Mouse (Mus musculus) erythroblast, embryonic 14.5 days (primary cell): ENCODE data around the gene Hspb8. TPM values are rescaled to one million over a fixed set of nuclear protein-coding genes. Genes with fewer than 3 reads are reported as not detected.
"Not testable (repeated sequence)": the region's sequence is repeated elsewhere in the genome, so short reads cannot be mapped to it uniquely, and the experiment has no call there.

Experiments used
- H3K27me3 ChIP-seq: 2 replicates; pipeline ENCODE4 v1.6.1; 2012; ENCODE audit warnings: inconsistent platforms; ENCODE audit not compliant: control insufficient read depth
- H3K36me3 ChIP-seq: 2 replicates; pipeline ENCODE4 v1.6.1; 2012; ENCODE audit warnings: mild to moderate bottlenecking, inconsistent platforms; ENCODE audit not compliant: control insufficient read depth
- H3K4me1 ChIP-seq: 2 replicates; pipeline ENCODE4 v1.6.1; 2012; ENCODE audit warnings: inconsistent platforms; ENCODE audit not compliant: control insufficient read depth
- H3K4me3 ChIP-seq: replicated peaks from 2 replicates; pipeline ENCODE3; 2012; ENCODE audit warnings: moderate library complexity, mild to moderate bottlenecking, inconsistent platforms
- H3K9me3 ChIP-seq: 2 replicates; pipeline ENCODE4 v1.6.1; 2012; ENCODE audit warnings: low read length, inconsistent platforms, mixed read lengths; ENCODE audit not compliant: control insufficient read depth
- GATA1 ChIP-seq: IDR thresholded peaks from 2 replicates; pipeline ENCODE4 v1.6.1; 2012; ENCODE audit warnings: low read length, inconsistent platforms, mixed read lengths
- TAL1 ChIP-seq: IDR thresholded peaks from 3 replicates; pipeline ENCODE4 v1.6.1; 2012; ENCODE audit warnings: low read length, inconsistent platforms, mixed read lengths
- polyA plus RNA-seq: library from polyadenylated mRNA; stranded (reverse); fragments of >175 nt; gene quantifications from 2 replicates; pipeline ENCODE4 v1.2.3, GENCODE M21; 2012

Gene Hspb8
- polyA plus RNA-seq, 1 experiment, result not detected

GRCm38 (mm10) chr5:116404063-116404462 is 18.6 kb downstream of the Hspb8 start:
- Histone ChIP-seq H3K4me1 (no peaks in the 10 kb centered on the region), H3K36me3 (no peaks in the 10 kb centered on the region), H3K4me3 (no peak overlapping the region), H3K9me3 (peaks cover 18% of the 10 kb centered on the region), H3K27me3 (no peaks in the 10 kb centered on the region)
- TF ChIP-seq GATA1 (no peak), TAL1 (no peak)

- Histone ChIP-seq H3K9me3 (peaks cover 16% of the 10 kb centered on the region), H3K36me3 (no peaks in the 10 kb centered on the region), H3K4me3 (no peak overlapping the region), H3K4me1 (no peaks in the 10 kb centered on the region), H3K27me3 (no peaks in the 10 kb centered on the region)
- TF ChIP-seq TAL1 (no peak), GATA1 (no peak)
These were observed 21.9 kb downstream of the Hspb8 start for GRCm38 (mm10) chr5:116400801-116401200.

- no peaks in the 10 kb centered on the region for H3K36me3 ChIP-seq
- no peaks in the 10 kb centered on the region for H3K27me3 ChIP-seq
- H3K4me1 ChIP-seq, result no peaks in the 10 kb centered on the region
- H3K4me3 ChIP-seq, result no peak overlapping the region
- no peak for TF ChIP-seq GATA1
- no peak for TF ChIP-seq TAL1
- H3K9me3 ChIP-seq, result peaks cover 16% of the 10 kb centered on the region
These were observed 22.5 kb downstream of the Hspb8 start for GRCm38 (mm10) chr5:116400042-116400730.

- Histone ChIP-seq H3K4me1 (no peaks in the 10 kb centered on the region), H3K4me3 (no peak overlapping the region), H3K9me3 (peaks cover 4% of the 10 kb centered on the region; the same call in 1 of the 2 replicates), H3K36me3 (no peaks in the 10 kb centered on the region), H3K27me3 (no peaks in the 10 kb centered on the region)
- TF ChIP-seq TAL1, result no peak
- no peak for TF ChIP-seq GATA1
These were observed 26.6 kb downstream of the Hspb8 start for GRCm38 (mm10) chr5:116396104-116396503.

- no peaks in the 10 kb centered on the region for H3K27me3 ChIP-seq
- no peaks in the 10 kb centered on the region for H3K4me1 ChIP-seq
- H3K36me3 ChIP-seq, result no peaks in the 10 kb centered on the region
- no peaks in the 10 kb centered on the region for H3K9me3 ChIP-seq
- TF ChIP-seq GATA1 (no peak), TAL1 (no peak)
- H3K4me3 ChIP-seq, result no peak overlapping the region
These were observed 30.1 kb downstream of the Hspb8 start for GRCm38 (mm10) chr5:116392603-116393002.

DNA sequence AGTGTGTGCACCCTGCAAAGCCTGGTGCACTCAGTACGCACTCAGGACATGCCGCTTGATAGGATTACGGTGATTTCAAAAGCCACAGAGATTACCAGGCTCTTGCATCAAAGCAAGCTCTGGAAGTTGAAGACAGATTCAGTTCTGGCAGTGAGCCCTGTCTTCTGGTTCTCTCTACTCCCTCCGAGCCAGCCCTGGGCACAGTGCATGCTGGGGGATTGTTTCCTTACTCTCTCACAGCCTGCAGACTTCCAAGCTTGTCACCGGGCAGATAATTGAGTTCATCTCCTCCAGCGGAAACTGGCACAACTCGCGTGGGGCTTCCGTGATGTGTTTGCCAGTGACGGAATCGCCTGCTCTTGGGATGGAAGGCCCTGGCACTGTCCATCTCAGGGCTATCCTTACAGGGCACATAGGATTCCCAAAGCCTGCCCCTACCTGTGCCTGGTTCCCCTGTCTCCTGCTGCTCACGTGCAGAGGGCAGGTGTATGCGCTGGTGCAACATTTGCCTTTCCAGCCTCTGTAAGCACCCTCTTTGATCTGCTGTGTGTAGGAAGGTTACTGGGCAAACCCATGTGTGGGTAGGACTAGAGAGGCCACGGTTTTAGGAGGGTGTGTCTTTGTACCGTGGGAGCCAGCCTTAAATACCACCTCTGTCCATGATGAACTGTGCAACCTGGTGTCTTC is 32.7 kb downstream of the Hspb8 start:
- no peaks in the 10 kb centered on the region for H3K27me3 ChIP-seq
- no peaks in the 10 kb centered on the region for H3K4me1 ChIP-seq
- H3K9me3 ChIP-seq, result no peaks in the 10 kb centered on the region
- no peaks in the 10 kb centered on the region for H3K36me3 ChIP-seq
- H3K4me3 ChIP-seq, result no peak overlapping the region
- TF ChIP-seq TAL1 (no peak), GATA1 (no peak)

DNA sequence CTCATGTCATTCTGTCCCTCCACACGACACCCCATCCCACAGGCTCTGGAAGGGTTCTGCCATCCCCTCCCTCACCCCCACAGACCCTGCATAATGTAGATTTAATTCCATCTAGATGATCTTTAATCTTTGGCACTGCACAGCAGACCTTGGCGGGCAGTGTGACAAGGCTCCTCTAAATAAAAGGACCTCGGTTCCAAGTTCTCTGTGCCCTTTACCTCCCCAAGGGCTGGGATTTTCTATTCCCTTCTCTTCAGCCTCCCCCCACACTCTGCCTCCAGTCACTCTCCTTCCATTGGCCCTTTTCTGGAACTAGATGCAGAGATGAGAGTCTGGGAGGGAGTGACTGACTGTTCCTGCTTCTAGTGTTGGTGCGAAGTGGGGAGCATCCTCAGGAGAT is 33.3 kb downstream of the Hspb8 start:
- no peaks in the 10 kb centered on the region for H3K4me1 ChIP-seq
- no peaks in the 10 kb centered on the region for H3K27me3 ChIP-seq
- TF ChIP-seq GATA1 (no peak), TAL1 (no peak)
- H3K9me3 ChIP-seq, result no peaks in the 10 kb centered on the region
- no peak overlapping the region for H3K4me3 ChIP-seq
- H3K36me3 ChIP-seq, result no peaks in the 10 kb centered on the region

GRCm38 (mm10) chr5:116387302-116387935 is 35.2 kb downstream of the Hspb8 start:
- H3K9me3 ChIP-seq, result no peaks in the 10 kb centered on the region
- no peaks in the 10 kb centered on the region for H3K4me1 ChIP-seq
- TF ChIP-seq GATA1 (no peak), TAL1 (no peak)
- H3K27me3 ChIP-seq, result no peaks in the 10 kb centered on the region
- no peaks in the 10 kb centered on the region for H3K36me3 ChIP-seq
- H3K4me3 ChIP-seq, result no peak overlapping the region

DNA sequence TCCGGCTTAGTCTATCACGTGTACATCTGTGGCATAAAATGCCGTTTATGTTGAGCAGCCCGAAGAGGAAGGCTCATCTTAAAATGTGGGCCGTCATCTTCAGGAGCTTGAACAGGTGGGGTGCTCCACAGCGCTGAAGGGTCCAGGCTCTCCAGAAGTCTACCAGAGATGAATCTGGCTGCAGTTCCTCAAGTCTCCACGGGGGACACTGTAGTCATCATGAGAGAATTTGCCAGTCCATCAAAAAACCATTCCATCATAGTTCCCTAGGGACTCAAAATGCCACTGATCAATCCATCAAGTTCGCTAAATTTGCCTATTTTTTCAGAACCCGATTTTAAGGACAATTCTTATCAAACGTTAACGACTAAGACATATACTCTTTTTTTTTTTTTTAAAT is 36.6 kb downstream of the Hspb8 start:
- no peaks in the 10 kb centered on the region for H3K4me1 ChIP-seq
- TF ChIP-seq GATA1 (no peak), TAL1 (no peak)
- H3K36me3 ChIP-seq, result no peaks in the 10 kb centered on the region
- H3K4me3 ChIP-seq, result no peak overlapping the region
- H3K9me3 ChIP-seq, result peaks cover 6% of the 10 kb centered on the region
- H3K27me3 ChIP-seq, result no peaks in the 10 kb centered on the region

- not testable (repeated sequence) for H3K9me3 ChIP-seq, H3K36me3 ChIP-seq, H3K4me1 ChIP-seq, H3K27me3 ChIP-seq, H3K4me3 ChIP-seq
These were observed 40.0 kb downstream of the Hspb8 start for GRCm38 (mm10) chr5:116382646-116383045.
